Mouse (Mus musculus): ENCODE measurements around the gene Grin2b. TPM values are rescaled to one million over a fixed set of nuclear protein-coding genes. Genes with fewer than 3 reads are reported as not detected.
"Not testable (repeated sequence)": the region's sequence is repeated elsewhere in the genome, so short reads cannot be mapped to it uniquely, and the experiment has no call there.

The Grin2b gene
- polyA plus RNA-seq, 1 experiment from 2014 or later = 46.7 TPM

DNA sequence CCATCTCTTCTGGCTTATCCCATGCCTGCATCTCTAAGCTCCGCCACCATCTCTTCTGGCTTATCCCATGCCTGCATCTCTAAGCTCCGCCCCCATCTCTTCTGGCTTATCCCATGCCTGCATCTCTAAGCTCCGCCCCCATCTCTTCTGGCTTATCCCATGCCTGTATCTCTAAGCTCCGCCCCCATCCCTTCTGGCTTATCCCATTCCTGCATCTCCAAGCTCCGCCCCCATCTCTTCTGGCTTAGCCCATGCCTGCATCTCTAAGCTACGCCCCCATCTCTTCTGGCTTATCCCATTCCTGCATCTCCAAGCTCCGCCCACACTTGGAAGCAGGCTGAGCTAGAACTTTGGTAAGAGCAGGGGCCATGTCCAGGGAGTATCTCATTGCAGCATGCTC, 346.5 kb downstream of the Grin2b start:
- H3K36me3 ChIP-seq; H3K27ac ChIP-seq; ATAC-seq (ENCODE audit: low FRiP score); H3K4me1 ChIP-seq (replicated peaks); H3K4me3 ChIP-seq; H3K4me2 ChIP-seq; H3K9me3 ChIP-seq; H3K9ac ChIP-seq; H3K27me3 ChIP-seq: not testable (repeated sequence)
- WGBS = 99% methylated on average over 7 of the region's 7 CpGs

DNA sequence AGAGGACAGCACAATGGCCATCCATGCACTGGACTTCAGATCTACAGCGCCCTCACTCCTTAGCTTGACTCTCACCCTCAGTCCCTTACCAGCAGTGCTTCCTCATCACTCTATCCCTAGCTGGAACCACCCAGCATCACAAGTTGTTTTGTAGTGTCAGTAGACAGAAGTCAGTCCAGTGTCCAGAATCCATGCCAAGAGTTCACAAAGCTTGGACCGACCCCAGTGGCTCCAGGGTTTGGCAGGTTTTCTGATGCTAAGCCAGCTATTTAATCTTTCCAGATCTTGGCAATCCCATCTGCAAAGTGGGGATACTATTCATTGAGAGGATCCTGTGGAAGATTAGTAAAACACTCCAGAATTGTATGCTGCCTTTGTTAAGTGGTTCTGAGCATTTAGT, 355.9 kb downstream of the Grin2b start:
- 97% methylated on average over 2 of the region's 2 CpGs for WGBS

DNA sequence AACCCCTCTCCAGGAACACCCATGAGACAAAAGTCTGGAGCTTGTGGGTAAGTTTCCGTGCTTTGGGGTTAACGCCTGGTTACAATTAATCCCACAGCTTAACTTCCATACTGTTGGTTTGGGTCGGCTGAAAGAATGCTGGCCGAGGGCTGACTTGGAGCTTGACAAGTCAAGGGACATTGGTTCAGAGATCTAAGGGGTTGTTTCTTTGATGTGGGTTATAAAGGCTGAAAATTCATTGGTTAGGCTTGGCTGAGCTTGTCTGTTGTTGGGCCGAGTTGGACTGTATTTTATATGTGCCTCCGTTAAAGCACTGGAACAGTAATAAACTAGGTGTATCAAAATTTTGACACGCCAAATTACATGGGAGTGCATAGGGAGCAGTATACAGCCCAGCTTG, 359.6 kb downstream of the Grin2b start:
- Histone ChIP-seq H3K36me3 (no peaks in the 10 kb centered on the region), H3K9ac (no peak overlapping the region), H3K4me1 (replicated peaks) (no peaks in the 10 kb centered on the region), H3K27me3 (no peaks in the 10 kb centered on the region), H3K4me3 (no peak overlapping the region), H3K4me2 (no peak overlapping the region), H3K27ac (no peak overlapping the region), H3K9me3 (no peaks in the 10 kb centered on the region)
- WGBS = 79% methylated on average over 7 of the region's 7 CpGs
- ATAC-seq (ENCODE audit: low FRiP score) = no peak

More for the DNA sequence above, 355.9 kb downstream of the Grin2b start:
- no peak for ATAC-seq (ENCODE audit: low FRiP score)
- Histone ChIP-seq H3K27ac (no peak overlapping the region), H3K27me3 (no peaks in the 10 kb centered on the region), H3K9ac (no peak overlapping the region), H3K36me3 (no peaks in the 10 kb centered on the region), H3K9me3 (no peaks in the 10 kb centered on the region), H3K4me3 (no peak overlapping the region), H3K4me1 (replicated peaks) (no peaks in the 10 kb centered on the region), H3K4me2 (no peak overlapping the region)

DNA sequence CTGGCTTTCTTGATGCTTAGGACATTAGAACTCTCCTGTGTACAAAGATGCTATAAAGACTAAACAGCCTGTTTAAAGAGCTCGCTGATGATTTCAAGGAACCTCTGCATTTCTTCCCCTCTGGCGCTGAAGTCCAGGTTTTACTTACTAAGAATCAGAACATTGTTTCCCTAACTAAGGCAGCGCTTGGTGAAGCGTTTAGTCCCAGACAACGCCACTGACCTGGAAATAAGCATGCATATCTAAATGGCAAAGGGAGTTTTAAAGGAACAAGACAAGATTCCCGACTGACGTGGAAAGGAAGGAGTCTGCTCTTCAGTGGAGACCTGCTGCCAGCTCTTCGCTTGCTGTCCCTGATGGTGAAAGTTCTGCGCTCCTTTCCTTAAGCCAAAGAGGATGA, 367.9 kb downstream of the Grin2b start:
- Histone ChIP-seq H3K9me3 (no peaks in the 10 kb centered on the region), H3K4me2 (no peak overlapping the region), H3K27ac (no peak overlapping the region), H3K4me3 (no peak overlapping the region), H3K36me3 (no peaks in the 10 kb centered on the region), H3K27me3 (no peaks in the 10 kb centered on the region), H3K9ac (no peak overlapping the region), H3K4me1 (replicated peaks) (peaks cover 6% of the 10 kb centered on the region; the same call in 1 of the 2 replicates)
- WGBS = 48% methylated on average over 9 of the region's 9 CpGs
- no peak for ATAC-seq (ENCODE audit: low FRiP score)

DNA sequence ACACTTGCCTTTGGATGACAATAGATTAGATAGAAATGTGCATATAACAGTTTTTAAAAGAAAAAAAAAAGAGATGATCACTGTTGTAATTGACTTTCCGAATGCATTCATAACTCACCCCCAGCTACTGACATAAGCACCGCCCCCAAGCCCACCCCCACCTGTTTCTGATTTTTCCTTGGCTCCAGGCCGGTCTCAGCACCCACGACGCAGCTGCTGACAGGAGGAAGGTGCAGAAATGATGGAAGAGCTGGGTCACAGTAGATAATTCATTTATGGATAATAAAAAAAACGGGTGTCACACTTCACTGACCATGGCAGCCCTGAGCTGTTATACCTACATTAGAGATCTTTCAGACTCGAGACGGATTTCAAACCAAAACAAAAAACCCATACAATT, 373.4 kb downstream of the Grin2b start:
- H3K27ac ChIP-seq = no peak overlapping the region; the same call in 1 of the 2 replicates
- no peak for ATAC-seq (ENCODE audit: low FRiP score)
- WGBS = 67% methylated on average over 8 of the region's 8 CpGs
- no peak overlapping the region for H3K4me2 ChIP-seq
- H3K4me1 ChIP-seq (replicated peaks) = peaks cover 8% of the 10 kb centered on the region
- H3K4me3 ChIP-seq = no peak overlapping the region
- no peaks in the 10 kb centered on the region for H3K27me3 ChIP-seq
- no peak overlapping the region for H3K9ac ChIP-seq
- no peaks in the 10 kb centered on the region for H3K36me3 ChIP-seq
- no peaks in the 10 kb centered on the region for H3K9me3 ChIP-seq

DNA sequence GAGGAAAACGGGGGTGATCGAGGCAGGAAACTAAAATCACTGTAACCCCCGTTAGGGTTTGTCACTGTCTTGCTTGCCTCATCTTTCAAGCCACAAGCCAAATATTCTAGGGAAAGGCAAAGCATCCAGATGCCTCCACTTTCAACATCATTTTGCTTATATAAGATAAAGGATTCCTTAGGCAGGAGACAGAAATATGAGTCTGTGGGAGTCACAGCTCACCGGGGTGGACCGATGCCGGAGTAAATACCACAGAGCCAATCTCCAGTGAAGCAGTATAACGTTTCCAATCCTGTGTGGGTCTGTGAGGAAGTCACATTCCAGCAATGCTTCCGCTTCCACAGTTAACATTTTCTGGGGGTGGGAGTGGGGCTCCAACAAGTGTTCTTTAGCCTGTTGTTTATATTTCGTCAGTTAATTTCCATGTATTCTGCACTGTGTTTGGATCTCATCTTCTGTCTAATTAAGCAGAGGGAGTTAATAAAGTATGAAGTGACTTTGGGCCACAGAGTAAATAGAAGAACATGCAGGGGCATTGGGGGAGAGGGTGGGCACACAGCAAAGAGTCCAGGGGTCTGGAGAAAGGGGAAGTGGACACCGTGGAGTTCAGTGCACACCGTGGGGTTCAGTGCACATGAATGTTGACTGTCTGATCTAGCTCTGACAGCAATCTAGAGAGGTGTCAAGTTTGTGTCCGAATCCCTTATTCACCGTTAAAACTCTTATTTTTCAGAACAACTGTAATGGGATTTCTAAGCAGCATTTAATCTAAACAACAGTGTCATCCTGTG, 374.9 kb downstream of the Grin2b start:
- 82% methylated on average over 13 of the region's 13 CpGs for WGBS

DNA sequence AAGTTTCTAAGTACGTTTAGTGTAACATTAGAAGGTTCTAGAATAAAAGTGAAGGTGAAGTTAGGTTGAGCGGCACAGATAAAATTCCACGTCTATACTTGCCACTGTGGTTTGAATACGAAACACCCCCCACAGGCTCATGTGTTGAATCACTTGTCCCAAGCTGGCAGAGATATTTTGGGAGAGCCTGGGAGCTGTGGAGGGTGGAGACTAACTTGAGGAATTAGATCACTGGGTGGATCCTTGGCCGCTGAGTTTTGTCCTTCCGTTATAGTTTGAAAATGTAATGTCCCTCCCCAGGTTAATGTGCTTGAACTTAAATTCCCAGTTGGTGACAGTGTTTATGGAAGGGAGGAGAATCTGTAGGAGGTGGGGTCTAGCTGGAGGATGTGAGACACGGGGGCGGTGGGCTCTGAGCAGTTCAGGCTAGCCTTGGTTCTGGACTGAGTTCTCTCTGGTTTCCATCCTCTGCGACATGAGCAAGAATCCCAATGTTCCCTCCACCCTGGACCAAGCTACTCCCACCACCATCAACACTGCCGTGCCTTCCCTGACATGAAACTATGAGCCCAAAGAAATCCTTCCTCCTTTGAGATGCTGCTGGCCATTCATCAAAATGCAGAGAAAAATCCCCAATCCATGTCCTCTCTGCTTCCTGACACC, 375.8 kb downstream of the Grin2b start:
- WGBS = 88% methylated on average over 10 of the region's 10 CpGs
- Histone ChIP-seq H3K4me2 (no peak overlapping the region), H3K4me3 (no peak overlapping the region), H3K27me3 (no peaks in the 10 kb centered on the region), H3K4me1 (replicated peaks) (peaks cover 8% of the 10 kb centered on the region), H3K9me3 (no peaks in the 10 kb centered on the region), H3K9ac (no peak overlapping the region), H3K36me3 (no peaks in the 10 kb centered on the region), H3K27ac (no peak overlapping the region)
- no peak for ATAC-seq (ENCODE audit: low FRiP score)

More for the DNA sequence above, 374.9 kb downstream of the Grin2b start:
- Histone ChIP-seq H3K9me3 (no peaks in the 10 kb centered on the region), H3K9ac (no peak overlapping the region), H3K4me1 (replicated peaks) (peaks cover 8% of the 10 kb centered on the region), H3K4me3 (no peak overlapping the region), H3K27me3 (no peaks in the 10 kb centered on the region), H3K36me3 (no peaks in the 10 kb centered on the region), H3K4me2 (no peak overlapping the region), H3K27ac (no peak overlapping the region)
- no peak for ATAC-seq (ENCODE audit: low FRiP score)

DNA sequence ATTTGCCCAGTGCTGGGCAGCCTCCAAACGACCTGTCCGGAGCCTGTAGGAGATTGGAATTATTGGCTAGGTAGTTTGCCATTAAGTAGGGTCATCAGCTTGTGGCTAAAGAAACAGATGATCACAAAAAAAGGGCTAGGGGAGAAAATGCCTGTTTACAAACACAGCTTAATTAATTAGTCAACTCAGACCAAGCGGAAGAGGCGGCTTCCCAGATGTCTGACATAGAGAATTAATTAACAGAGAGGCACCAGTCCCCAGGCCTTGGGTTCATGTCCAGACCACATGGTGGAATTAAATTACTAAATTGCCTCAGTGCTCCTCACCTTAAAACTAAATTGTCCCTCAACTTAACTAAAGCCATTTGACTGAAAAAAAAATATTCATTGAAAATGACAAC, 376.4 kb downstream of the Grin2b start:
- no peak for ATAC-seq (ENCODE audit: low FRiP score)
- no peak overlapping the region for H3K27ac ChIP-seq
- WGBS = 65% methylated on average over 4 of the region's 4 CpGs

DNA sequence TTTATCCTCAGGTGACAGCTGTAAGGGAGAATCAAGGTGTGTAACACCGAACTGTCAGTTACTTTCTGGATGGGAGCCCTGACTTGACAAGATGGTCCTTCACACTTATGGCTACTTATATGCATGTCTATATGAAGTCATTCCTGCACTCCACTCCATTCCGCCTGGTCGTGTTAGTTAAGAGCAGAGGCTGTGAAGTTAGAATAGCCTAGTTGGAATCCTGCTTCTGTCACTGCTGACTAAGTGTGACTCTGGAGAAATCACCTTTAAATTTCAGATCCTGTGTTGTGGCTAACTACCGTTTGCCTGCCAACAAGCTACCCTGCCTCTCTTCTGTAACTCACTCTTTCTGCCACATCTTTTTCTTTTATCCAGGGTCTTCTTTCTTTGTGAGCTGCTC, 381.9 kb downstream of the Grin2b start:
- H3K9me3 ChIP-seq = no peaks in the 10 kb centered on the region
- no peak overlapping the region for H3K4me3 ChIP-seq
- H3K4me1 ChIP-seq (replicated peaks) = peaks cover 6% of the 10 kb centered on the region
- no peaks in the 10 kb centered on the region for H3K36me3 ChIP-seq
- H3K4me2 ChIP-seq = no peak overlapping the region
- no peaks in the 10 kb centered on the region for H3K27me3 ChIP-seq
- ATAC-seq (ENCODE audit: low FRiP score) = no peak
- no peak overlapping the region for H3K27ac ChIP-seq
- H3K9ac ChIP-seq = no peak overlapping the region
- 87% methylated on average over 4 of the region's 4 CpGs for WGBS

More for the DNA sequence above, 376.4 kb downstream of the Grin2b start:
- Histone ChIP-seq H3K4me1 (replicated peaks) (peaks cover 8% of the 10 kb centered on the region), H3K9me3 (no peaks in the 10 kb centered on the region), H3K36me3 (no peaks in the 10 kb centered on the region), H3K4me2 (no peak overlapping the region), H3K27me3 (no peaks in the 10 kb centered on the region), H3K4me3 (no peak overlapping the region), H3K9ac (no peak overlapping the region)

DNA sequence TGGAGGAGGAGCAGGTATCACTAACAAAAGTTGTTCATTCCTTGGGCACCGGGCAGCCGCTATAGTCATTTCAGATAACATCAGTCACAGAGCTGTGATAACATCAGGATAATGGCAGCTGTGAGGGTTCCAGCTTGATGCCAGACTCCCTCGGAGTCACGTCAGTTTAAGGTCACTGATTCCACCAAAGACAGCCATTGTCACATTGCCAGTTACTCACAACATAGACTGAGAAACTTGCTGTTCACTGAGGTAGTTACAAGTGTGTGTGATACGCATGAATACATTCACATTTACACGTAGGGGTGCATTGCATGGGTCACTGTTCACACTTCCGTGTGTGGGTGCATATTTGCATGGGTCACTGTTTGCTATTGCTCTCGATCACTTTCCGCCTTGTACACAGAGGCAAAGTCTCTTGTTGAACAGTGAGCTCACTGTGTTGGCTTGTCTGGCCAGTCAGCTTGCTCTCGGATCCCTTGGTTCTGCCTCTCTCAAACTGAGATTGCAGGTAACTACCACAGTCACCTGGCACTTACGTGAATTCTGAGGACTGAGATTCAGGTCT, 383.6 kb downstream of the Grin2b start:
- WGBS = 73% methylated on average over 11 of the region's 11 CpGs
- no peak for ATAC-seq (ENCODE audit: low FRiP score)
- H3K9me3 ChIP-seq = no peaks in the 10 kb centered on the region
- H3K27ac ChIP-seq = no peak overlapping the region
- H3K36me3 ChIP-seq = no peaks in the 10 kb centered on the region
- no peak overlapping the region for H3K4me3 ChIP-seq
- no peaks in the 10 kb centered on the region for H3K27me3 ChIP-seq
- no peak overlapping the region for H3K4me2 ChIP-seq
- H3K4me1 ChIP-seq (replicated peaks) = peaks cover 3% of the 10 kb centered on the region; the same call in 1 of the 2 replicates
- H3K9ac ChIP-seq = no peak overlapping the region

DNA sequence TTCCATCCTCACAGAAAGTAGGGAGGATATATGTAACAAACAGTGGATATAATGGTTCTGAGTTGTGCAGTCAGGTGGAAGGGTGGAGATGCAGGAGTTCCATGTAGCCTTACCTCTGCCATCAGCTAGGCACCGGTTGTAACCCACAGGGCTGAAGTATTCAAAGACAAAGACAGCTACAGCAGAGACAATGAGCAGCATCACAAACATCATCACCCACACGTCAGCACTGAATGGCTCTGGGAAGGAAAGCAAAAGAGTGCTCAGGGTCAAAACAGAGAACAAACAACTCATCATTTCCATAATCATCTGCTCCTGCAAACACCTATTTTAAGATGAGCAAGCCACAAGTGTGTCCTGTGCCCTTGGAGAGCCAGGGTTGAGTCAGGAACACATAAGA, 398.6 kb downstream of the Grin2b start:
- no peak overlapping the region for H3K27ac ChIP-seq
- H3K36me3 ChIP-seq = peaks cover 43% of the 10 kb centered on the region
- no peak overlapping the region for H3K4me2 ChIP-seq
- H3K4me1 ChIP-seq (replicated peaks) = no peaks in the 10 kb centered on the region
- H3K4me3 ChIP-seq = no peak overlapping the region
- H3K27me3 ChIP-seq = no peaks in the 10 kb centered on the region
- H3K9me3 ChIP-seq = no peaks in the 10 kb centered on the region
- H3K9ac ChIP-seq = no peak overlapping the region
- WGBS = 72% methylated on average over 2 of the region's 2 CpGs
- no peak for ATAC-seq (ENCODE audit: low FRiP score)

DNA sequence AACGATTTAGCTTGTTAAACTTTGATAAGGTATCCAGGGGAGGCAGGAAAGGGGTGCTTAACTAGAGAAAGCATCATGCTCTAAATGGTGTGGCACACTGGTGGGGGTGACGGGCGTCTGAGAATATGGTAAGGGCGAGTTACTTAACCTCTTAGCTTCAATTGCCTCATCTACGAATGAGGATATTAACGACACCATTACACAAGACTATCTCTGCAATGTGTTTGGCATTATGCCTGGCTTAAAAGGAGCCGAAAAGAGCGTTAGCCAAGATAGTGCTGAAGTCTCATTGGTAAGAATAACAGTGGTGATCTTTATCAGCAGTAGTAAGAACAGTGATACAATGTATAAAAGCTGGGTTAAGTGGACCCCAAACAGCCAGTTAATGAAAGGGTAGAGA, 405.7 kb downstream of the Grin2b start:
- Histone ChIP-seq H3K27ac (no peak overlapping the region), H3K9ac (no peak overlapping the region), H3K4me3 (no peak overlapping the region), H3K9me3 (no peaks in the 10 kb centered on the region), H3K4me2 (no peak overlapping the region), H3K36me3 (peaks cover 12% of the 10 kb centered on the region), H3K4me1 (replicated peaks) (no peaks in the 10 kb centered on the region), H3K27me3 (no peaks in the 10 kb centered on the region)
- WGBS = 78% methylated on average over 8 of the region's 8 CpGs
- no peak for ATAC-seq (ENCODE audit: low FRiP score)
